Mouse (Mus musculus) induced T-regulatory cell, adult 2 months (primary cell): ENCODE data around the gene Srcin1.

Experiments used
- DNase-seq: peaks from one replicate; pipeline ENCODE4 v3.0.0-alpha.2; 2012; ENCODE audit warnings: low read depth

Srcin1 gene

GRCm38 (mm10) chr11:97576136-97576906 is at the start of gene Srcin1:
Srcin1 (minus strand) TSS chr11:97576186.
- no peak for DNase-seq

GRCm38 (mm10) chr11:97625551-97625950 is 49.6 kb upstream of the Srcin1 start:
- no peak for DNase-seq

- DNase-seq: no peak
These were observed 47.2 kb upstream of the Srcin1 start for GRCm38 (mm10) chr11:97623166-97623565.

GRCm38 (mm10) chr11:97622440-97622839 is 46.5 kb upstream of the Srcin1 start:
- peak; percentile 82 for DNase-seq

- no peak for DNase-seq
These were observed 43.4 kb upstream of the Srcin1 start for GRCm38 (mm10) chr11:97619391-97619795.

- no peak for DNase-seq
These were observed 42.4 kb upstream of the Srcin1 start for GRCm38 (mm10) chr11:97618368-97618767.

GRCm38 (mm10) chr11:97615276-97615675 is 39.3 kb upstream of the Srcin1 start:
- no peak for DNase-seq

GRCm38 (mm10) chr11:97611076-97611475 is 35.1 kb upstream of the Srcin1 start:
- no peak for DNase-seq

- DNase-seq: no peak
These were observed 33.8 kb upstream of the Srcin1 start for GRCm38 (mm10) chr11:97609743-97610142.

GRCm38 (mm10) chr11:97608933-97609332 is 32.9 kb upstream of the Srcin1 start:
- DNase-seq: no peak

- no peak for DNase-seq
These were observed 31.2 kb upstream of the Srcin1 start for GRCm38 (mm10) chr11:97607056-97607725.

GRCm38 (mm10) chr11:97603891-97604290 is 27.9 kb upstream of the Srcin1 start:
- no peak for DNase-seq

- no peak for DNase-seq
These were observed 26.2 kb upstream of the Srcin1 start for GRCm38 (mm10) chr11:97602223-97602622.

- no peak for DNase-seq
These were observed 23.1 kb upstream of the Srcin1 start for GRCm38 (mm10) chr11:97599104-97599503.

GRCm38 (mm10) chr11:97597945-97598691 is 22.1 kb upstream of the Srcin1 start:
- DNase-seq: no peak

GRCm38 (mm10) chr11:97594136-97594535 is 18.1 kb upstream of the Srcin1 start:
- DNase-seq: no peak

- no peak for DNase-seq
These were observed 15.9 kb upstream of the Srcin1 start for GRCm38 (mm10) chr11:97591910-97592309.

- no peak for DNase-seq
These were observed 14.4 kb upstream of the Srcin1 start for GRCm38 (mm10) chr11:97590227-97590960.

- no peak for DNase-seq
These were observed 13.2 kb upstream of the Srcin1 start for GRCm38 (mm10) chr11:97589216-97589615.

- no peak for DNase-seq
These were observed 9.9 kb upstream of the Srcin1 start for GRCm38 (mm10) chr11:97585932-97586331.

- DNase-seq: no peak
These were observed 8.5 kb upstream of the Srcin1 start for GRCm38 (mm10) chr11:97584476-97584875.
